Mouse (Mus musculus) adrenal gland (tissue): ENCODE results near the gene Olfr1289.

Experiments used
- intact Hi-C: fragments of 180-260 bp; cut with DNase I; formaldehyde crosslinking; loops from one replicate; pipeline ENCODE4 v1.15.1; 2025
- long read RNA-seq, 2 experiments: library from polyadenylated mRNA; unstranded; transcript quantifications; one replicate each; pipeline ENCODE4 v2.0.0; 2020; ENCODE audit warnings: borderline replicate concordance in 1 of 2; ENCODE audit not compliant: insufficient replicate concordance in 1 of 2

Olfr1289 gene
- long read RNA-seq, experiment 1: 0 reads
- long read RNA-seq, experiment 2: 0 reads

- intact Hi-C loops: no loop called here
Observed at GRCm38 (mm10) chr2:111480519-111480918, at the start of gene Olfr1289. TSS of gene Olfr1289 (plus strand) at chr2:111480819.

- intact Hi-C loops: no loop called here
Observed at GRCm38 (mm10) chr2:111448842-111449241, 31.8 kb upstream of the Olfr1289 start, which contains the start of gene Olfr1287. TSS of gene Olfr1287 (plus strand) at chr2:111449142.

GRCm38 (mm10) chr2:111473801-111474200 lies 6.8 kb upstream of the Olfr1289 start, which contains the start of gene Olfr1288:
TSS of gene Olfr1288 (plus strand) at chr2:111474101.
- intact Hi-C loops: no loop called here

- intact Hi-C loops: no loop called here
Observed at GRCm38 (mm10) chr2:111493729-111494128, 13.1 kb downstream of the Olfr1289 start, which contains the start of gene Olfr1290. TSS of gene Olfr1290 (minus strand) at chr2:111493829.

GRCm38 (mm10) chr2:111496880-111497279 lies 16.3 kb downstream of the Olfr1289 start, which contains the start of gene Olfr1291-ps1:
TSS of gene Olfr1291-ps1 (plus strand) at chr2:111497180.
- intact Hi-C loops: no loop called here

GRCm38 (mm10) chr2:111517451-111517850 lies 36.8 kb downstream of the Olfr1289 start:
- intact Hi-C loops: no loop called here

- intact Hi-C loops: no loop called here
Observed at GRCm38 (mm10) chr2:111524903-111525302, 44.3 kb downstream of the Olfr1289 start, which contains the start of gene Olfr1293-ps. TSS of gene Olfr1293-ps (plus strand) at chr2:111525203.
